Mouse (Mus musculus): ENCODE results near the gene Enkur.

Gene Enkur

DNA sequence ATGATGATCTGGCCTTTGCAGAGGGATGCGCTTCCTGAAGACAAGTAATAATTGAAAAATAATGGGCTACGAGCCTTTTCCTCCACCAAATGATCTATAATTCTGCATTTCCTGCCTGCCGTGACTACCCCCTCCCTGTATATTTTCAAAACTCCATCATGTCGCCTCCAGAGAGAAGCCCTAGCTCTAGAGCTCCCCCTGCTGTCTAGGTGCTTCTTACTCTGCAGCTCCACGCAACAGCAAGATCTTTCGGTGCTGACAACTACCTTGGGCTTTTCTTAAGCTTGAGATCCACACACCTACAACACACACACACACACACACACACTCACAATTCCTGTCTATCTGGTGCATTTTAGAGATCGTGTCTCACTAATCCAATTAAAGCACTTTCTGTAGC, 17.6 kb downstream of the Enkur start:
- peak; percentile 65 for DNase-seq

DNA sequence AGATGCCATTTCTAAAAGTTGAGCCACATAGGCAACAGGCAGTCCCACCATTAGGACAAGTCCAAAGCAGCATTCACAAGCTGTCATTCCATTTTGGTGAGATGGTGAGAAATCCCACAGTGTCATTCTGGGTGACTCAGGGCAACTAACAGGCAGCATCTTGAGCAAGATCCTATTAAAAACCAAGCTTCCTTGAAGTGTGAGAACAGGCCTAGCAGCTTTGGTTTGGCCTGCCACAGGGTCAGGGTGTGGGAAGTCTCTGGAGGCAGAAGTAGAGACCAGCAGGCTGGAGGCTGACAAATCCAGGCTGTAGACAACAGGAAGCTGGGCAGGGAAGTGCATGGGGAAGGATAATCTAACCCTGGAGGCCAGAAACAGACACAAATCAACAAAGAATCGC, 22.4 kb downstream of the Enkur start:
- DNase-seq, result no peak

DNA sequence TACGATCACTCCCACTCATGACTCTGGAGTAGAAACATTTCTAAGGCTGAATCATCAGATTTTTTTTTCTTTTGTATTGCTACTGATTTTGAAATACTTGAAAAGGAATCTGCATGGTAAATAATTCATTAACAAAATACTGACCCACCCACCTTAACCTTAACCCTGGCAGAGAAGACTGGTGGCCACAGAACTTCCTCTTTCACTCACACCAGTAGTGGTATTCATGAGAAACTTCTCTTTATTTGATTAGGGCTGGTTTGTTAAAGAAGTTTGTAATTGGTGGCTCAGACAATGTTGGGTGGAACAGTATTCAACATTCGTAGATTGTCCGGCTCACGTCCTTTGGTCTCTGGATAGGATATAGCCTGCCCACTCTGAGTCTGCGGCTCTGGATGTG, 26.0 kb downstream of the Enkur start:
- DNase-seq, result no peak

DNA sequence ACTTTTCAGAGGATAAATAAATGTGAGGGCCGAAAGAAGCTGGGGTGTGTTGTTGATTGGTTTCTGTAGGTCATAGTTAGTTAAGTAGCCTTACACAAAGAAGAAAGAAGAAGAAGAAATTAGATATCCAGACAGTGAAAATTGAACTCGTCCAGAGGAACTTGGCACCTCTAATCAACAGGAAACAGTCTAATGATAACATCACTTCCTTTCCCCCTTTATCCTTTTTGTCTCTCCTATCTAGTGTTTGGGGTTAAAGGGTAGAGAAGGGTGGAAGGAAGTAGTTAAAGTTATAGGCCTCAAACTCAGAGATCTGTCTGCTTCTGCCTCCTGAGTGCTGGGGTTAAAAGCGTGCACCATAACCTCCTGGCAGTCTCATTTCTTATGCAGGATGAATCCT, 32.4 kb downstream of the Enkur start:
- no peak for DNase-seq

DNA sequence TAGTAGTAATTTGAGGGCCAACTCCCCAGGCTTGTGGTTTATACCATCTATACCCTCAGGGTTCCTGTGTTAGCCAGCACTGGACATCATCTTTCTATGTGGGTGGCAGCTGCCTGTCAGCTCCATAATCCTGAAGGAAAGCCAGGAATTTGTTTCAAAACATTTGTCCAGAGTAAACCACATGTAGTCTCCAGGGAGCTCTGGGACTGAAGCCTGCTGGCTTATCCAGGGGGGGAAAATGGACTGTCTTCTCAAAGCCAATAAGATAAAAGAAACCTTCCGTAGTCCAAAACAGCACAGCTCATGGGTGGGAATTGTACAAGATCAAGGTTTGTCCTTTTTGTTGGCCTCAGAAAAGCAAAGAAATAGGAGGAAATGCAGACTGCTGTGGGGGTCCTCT, 37.2 kb downstream of the Enkur start:
- no peak for DNase-seq

DNA sequence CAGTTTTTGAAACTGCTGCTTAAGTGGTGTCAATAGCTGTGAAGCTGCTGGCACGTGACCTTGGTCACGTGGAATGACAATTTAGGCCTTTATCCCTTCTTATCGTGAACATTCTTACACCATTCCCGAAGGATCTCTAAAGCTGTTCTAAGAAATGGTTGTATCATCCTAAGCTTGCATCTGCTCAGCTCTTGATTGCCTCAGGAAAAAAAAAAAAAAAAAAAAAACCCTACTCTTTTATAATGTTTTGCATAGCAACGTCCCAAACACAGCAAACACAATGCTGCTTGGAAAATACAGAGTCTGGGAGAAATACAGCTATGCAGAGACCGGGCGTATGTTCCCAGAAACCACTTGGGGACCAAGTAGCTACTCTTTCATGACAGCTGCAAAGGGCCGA, 40.9 kb downstream of the Enkur start:
- DNase-seq, result no peak

DNA sequence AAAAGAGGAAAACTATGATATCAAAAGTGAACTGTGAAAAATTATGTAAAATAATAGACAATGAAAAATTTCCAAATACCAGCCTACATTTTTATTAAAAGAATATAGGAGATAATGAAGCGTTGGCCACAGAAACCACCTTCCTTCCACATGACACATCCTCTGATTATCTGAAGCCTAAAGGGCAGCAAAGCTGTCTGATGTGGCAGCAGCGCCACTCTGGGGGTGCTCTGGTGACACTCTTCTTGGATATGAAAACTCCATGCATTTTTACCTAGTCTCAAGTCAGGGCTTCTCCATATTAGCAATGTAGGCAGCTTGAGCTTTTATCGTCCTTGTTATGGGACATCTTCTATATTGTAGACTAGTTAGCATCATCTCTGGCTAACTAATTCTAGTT, 51.7 kb downstream of the Enkur start:
- no peak for DNase-seq

DNA sequence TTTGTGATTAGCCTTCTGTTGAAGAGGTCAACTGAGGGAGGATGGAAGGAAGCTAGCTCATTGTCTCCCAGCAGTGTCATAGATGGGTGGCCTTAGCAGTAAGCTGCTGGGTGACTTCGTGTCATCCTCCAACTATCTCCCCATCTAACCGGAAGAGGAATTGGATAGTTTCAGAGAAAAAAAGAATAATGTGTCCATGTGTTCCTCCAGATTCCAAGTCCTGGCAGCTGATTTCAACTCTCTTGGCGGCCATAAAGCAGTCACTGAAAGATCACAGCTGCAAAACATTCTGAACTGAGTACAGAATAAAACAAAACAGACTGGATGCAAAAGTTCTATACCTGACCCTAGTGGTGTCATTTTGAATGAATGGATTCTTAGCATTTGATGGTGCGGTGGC, 58.0 kb downstream of the Enkur start:
- no peak for DNase-seq

DNA sequence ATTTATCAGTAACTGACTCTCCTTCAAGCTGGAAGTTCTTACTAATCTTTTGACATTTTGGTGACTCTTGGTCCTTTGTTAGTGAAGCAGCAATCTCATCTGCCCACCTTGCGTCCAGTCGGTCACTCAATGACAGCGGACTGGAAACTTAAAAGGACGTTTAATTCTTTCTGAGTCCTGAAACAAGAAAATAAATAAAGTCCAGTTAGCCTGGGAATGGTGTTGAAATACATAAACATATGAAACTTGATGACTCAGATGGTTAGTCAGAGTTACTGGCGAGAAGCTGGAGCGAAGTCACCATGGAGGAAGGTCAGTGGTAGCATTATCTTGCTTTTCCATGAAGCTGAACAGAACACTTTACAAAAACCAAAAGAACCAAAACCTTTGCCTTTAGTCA, 58.7 kb downstream of the Enkur start:
- DNase-seq, result no peak

DNA sequence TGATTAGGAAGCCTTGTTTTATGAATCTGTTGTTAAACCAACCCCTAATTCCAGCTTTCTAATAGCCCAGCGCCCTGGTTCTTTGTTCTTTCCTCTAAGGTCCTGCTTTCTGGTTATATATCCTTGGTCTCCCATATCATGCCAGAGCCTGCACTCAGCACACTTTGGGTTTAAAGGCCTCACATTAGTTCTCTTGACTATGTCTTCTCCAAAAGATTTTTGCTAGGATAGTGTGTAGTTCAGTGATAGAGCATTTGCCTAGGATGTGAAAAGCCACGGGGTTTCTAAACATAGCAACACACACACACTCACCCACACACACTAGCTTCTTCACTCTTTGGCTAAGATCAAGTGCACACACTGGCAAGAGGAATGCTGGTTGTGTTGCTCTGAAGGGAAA, 62.5 kb downstream of the Enkur start:
- peak; percentile 55 for DNase-seq

DNA sequence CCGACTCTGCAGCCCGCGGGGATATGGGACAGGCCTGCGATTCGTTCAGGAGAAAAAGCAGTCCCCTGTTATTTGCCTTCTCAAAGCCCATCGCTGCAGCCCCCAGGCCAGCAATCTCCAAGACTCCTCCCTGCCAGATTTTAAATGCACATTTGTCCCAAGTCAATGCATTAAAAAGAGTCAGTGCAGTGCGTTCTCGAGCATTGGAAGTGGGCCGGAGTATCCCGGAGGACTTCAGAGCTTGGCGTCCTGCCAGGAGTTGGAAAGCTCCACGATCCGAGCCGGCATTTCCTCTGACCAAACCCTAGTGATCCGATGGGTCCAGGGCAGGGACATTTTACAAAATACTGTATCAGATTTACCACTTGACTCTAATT, 63.0 kb downstream of the Enkur start:
- DNase-seq, result no peak

DNA sequence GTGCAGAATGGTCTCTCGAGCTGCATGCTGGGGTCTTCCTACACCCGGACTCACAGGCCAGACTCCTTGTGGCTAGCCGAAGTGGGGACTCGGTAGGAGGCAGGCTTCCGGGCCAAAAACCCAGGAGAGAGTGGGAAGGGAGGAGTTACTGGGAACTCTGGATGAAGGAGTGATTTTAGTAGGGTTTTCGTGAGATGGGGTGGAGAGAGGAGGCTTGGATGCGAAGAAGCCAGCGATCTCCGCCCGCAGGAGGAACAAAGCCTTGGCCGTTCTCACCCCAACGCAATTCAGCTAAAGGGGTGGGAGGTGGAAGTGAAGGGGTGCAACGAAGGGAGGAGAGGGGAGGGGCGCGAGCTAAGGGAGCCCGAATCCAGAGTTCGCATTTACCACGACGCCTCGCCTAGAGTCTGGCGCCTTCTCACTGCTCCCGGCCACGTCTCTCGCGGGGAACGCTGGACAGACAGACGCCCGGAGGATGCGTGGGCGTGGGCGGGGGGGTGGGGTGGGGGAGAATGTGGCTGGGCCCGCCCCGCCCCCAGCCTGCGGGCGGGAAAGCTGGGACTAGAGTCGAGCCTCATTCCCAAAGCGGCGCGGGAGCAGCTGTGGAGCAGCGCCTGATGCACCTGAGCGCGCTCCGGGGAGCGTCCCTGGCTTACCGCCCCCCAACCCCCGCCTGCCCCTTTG, 63.5 kb downstream of the Enkur start:
- peak; percentile 83 for DNase-seq

DNA sequence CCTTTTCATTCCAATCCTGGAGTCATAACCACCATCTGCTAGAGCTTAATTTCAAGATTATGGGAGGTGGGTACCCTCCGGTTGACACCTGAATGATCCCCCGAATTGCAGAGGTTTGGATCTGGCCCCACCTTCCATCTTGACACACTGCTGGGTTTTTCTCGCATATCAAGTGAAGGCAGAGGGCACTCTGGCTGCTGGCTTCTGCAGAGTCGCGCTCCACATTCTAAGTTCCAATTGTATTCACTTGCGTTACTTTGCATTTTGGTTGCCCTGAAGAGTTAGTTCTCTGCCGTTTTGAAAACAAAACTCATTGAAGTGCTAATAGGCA, 64.0 kb downstream of the Enkur start:
- DNase-seq, result no peak
